Mouse (Mus musculus) adrenal gland, postnatal 25 days (tissue): ENCODE data around the gene Siae. TPM values are rescaled to one million over a fixed set of nuclear protein-coding genes. Genes with fewer than 3 reads are reported as not detected.

Experiments used
- DNase-seq: peaks from one replicate; pipeline ENCODE4 v3.0.0; 2021; ENCODE audit warnings: mixed read lengths
- total RNA-seq: library from RNA; stranded (reverse); gene quantifications from 2 replicates; pipeline ENCODE4 v1.2.3, GENCODE M21; 2021

Gene Siae
- total RNA-seq, 1 experiment from 2014 or later = 18.8 TPM

GRCm38 (mm10) chr9:37626103-37626567, 70.6 kb downstream of the Siae start:
- DNase-seq = no peak

DNA sequence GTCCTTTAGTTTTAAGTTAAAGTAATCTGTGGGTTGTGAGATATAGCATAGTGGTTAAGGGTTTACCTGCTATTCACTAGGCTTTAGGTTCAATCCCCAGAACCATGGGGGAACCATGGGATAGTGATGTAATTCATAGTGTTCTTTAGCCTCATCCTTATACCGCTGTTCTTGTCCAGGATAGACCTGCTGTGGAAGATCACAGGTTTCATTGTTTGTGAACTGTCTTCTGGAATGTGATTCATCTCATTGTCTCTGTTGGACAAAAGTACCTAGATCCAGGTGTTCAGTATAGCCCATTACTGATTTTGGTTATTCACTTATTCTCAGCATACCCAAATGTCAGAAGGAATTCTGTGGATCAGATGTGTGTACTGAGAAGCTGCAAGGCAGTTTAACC, 71.8 kb downstream of the Siae start:
- no peak for DNase-seq

- no peak for DNase-seq
Measured at GRCm38 (mm10) chr9:37628581-37628980, 73.1 kb downstream of the Siae start.

GRCm38 (mm10) chr9:37629941-37630340, 74.4 kb downstream of the Siae start:
- DNase-seq = no peak

GRCm38 (mm10) chr9:37632305-37632704, 76.8 kb downstream of the Siae start:
- no peak for DNase-seq

- no peak for DNase-seq
Measured at GRCm38 (mm10) chr9:37634269-37634668, 78.8 kb downstream of the Siae start.

GRCm38 (mm10) chr9:37636335-37636734, 80.8 kb downstream of the Siae start:
- peak; percentile 62 for DNase-seq

DNA sequence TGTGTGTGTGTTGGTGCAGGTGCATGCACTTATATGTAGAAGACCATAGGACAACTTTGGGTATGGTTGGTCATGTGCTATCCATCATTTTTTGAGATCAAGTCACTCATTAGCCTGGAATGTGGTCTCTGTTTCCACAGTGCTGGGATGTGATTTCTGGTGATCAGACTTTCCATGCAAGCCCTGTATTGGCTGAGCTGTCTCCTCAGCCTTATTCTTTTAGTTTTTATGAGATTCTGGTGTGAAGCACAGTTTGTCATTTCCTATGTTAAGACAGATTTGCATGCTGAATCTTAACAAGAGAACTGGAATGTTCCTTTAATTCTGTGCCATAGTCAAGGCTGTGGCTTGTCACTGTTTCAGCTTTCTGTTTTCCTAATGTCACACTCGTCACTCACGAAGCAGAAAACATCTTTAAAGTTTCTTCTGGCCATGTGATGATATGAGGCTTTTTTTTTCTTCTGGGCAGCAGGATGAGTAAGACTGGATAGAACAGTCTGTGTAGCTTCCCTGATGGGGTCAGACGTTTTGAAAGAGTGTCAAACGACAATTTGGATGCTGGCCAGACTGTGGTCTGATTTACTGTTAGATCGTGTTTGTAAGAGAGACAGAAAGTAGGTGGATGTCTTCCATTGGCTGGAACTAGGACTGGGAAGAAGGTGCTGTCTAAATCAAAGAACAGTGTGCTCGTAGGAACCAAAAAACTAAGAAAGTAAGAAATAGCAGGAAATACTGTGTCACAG, 81.5 kb downstream of the Siae start:
- peak; percentile 41 for DNase-seq

DNA sequence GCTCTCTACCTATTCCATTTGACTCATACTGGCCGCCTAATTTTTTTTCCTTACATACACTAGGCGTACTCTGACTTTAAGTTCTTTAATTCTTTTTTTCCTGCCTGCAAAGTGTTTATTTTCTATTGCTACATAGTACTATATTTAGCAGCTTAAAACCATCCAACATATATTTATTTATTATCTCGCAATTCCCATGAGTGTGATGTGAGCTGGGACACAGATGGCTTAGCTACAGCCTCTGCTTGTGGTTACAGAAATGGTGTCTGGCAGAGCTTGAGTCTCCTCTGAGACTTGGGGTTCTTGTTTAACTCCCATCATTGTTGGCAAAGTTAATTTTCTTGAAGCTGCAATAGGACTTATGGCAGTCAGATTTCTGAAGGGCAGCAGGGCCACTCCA, 83.2 kb downstream of the Siae start:
- DNase-seq = no peak

DNA sequence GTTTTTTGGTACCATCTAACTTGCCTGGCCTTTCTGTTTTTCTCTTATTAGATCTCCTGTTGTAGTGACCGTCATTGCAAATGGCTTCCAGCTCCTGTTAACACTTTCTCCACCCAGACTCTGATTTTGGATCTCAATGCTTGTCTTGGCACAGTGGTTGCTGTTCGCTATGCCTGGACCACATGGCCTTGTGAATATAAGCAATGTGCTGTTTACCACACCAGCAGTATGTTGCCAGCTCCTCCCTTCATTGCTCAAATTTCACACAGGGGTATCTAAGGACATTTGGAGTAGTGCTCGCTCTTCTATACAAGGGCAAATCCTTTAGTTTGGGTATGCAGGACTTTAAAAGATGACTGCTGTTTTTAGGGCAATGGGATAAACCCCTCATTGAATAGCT, 90.7 kb downstream of the Siae start:
- no peak for DNase-seq

- DNase-seq = no peak
Measured at GRCm38 (mm10) chr9:37650639-37651038, 95.1 kb downstream of the Siae start.

GRCm38 (mm10) chr9:37653836-37654235, 98.3 kb downstream of the Siae start:
- no peak for DNase-seq

DNA sequence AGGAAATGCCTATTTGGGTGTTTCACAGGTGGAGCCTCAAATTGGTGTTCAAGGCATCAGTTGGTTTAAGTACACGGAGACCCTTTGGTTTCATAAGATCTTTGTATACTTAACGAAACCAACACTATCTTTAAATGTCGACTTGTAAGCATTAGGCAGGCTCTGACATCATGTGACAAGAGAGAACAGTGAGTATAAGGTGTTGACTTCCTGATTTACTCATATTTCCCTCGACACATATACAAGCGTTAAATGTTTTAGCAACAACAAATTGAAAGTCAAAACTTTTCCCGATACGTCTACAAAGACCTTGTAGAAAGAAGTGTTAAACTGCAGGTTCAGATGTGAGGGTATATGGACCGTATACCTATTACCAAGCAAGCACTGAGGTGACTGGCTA, 100.5 kb downstream of the Siae start:
- no peak for DNase-seq

DNA sequence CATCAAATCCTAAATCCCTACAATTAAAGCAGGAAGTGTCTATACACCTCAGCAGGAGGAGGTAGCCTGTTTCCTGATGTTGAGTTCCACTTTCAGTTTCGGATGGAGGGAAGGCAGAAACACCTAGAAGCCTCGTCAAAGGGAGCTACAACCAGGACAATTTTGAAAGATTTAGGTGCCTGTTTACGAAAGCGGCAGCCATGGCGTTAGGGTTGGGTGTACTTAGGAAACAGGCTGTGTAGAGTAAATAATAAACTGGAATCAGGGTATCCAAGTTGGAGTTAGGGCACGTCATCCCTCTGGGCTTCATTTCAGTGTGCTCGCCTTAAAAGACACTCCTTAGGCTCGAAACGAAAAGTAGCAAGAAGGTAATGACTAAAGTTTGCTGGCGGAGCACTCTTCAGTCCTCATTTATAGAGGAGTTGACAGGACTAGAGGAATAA, 101.0 kb downstream of the Siae start:
- no peak for DNase-seq

DNA sequence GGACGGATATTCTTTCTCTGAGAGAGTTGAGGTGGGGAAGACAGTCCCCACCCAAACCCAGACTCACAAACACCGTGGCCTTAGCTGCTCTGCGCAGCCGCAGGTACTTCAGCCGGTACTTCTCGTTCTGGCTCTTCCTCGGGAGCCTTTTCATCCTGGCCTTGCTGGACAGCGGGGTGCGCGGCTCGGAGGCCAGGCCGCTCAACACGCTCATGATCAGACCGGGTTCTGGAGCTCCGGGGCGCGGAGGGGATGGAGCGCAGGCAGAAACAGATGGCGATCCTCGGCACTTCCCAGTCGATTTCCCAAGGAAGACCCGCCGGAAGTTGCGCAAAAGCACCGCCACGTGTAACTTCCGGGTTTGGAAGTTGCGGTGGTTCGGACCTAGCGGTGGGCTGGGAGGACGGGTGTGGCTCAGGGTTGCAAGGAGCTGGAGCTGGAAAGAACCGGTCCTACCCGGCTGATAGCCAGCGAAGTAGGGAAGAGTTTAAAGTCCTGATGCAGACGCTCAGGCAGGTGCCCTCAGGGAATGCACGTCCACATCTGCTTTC, 101.5 kb downstream of the Siae start, which contains the start of gene Tbrg1:
Tbrg1 (minus strand) TSS at position 382 of the 551 bp plus-strand sequence.
- peak; percentile 81 for DNase-seq

DNA sequence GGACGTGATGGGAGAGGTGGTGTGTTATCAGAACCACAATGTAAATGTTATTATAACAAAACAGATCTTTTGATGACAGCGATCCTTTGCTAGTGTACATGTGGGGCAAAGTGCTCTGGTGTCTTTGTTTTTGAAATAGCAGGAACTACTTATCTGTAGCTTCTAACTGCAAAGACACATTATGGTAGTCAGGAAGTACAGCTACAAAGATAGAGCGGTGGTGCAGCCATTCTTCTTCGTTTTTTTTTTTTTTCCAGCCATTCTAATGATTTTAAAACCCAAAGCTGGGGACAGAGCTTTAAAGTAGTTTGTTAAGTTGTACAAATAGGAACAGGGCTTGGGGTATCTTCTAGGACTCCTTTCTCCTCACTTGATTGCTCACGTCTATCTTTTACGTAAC, 103.9 kb downstream of the Siae start:
- no peak for DNase-seq

DNA sequence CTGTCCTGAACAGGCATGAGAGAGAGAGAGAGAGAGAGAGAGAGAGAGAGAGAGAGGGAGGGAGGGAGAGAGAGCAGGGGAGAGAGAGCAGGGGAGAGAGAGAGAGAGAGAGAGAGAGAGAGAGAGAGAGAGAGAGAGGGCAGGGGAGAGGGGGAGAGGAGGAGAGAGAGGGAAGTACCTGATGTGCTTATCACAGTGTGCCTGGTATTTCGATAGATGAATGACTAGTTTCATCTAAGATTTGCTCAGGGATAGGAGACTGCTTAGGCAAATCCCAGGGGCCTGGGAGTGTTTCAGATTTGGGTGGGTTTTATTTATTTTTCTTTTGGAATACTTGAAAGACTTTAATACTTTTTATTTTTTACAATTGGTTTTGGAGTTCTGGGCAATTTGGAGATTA, 107.7 kb downstream of the Siae start:
- no peak for DNase-seq

DNA sequence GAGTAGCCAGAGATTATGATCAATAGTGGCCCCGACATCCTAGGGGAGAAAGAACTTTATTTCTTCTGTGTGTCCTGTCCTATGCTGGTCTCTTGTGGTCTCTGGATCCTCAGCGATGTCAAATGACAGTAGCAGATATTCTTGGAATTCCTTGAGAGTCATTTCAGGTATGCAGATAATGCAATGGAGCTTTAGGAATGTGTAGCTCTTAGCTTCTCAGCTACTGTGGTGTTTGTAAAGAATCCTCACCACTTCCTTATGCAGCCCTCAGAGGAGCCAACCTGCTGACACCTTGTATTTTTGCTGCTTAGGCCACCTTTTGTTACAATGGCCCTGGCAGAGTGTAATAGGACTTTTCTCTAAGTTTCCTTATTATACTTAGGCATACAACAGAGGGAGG, 109.1 kb downstream of the Siae start:
- no peak for DNase-seq

GRCm38 (mm10) chr9:37666045-37666444, 110.5 kb downstream of the Siae start:
- DNase-seq = no peak

- DNase-seq = peak; percentile 8
Measured at GRCm38 (mm10) chr9:37669115-37669514, 113.6 kb downstream of the Siae start, which contains the start of gene Panx3. TSS of gene Panx3 (minus strand) at chr9:37669235.

DNA sequence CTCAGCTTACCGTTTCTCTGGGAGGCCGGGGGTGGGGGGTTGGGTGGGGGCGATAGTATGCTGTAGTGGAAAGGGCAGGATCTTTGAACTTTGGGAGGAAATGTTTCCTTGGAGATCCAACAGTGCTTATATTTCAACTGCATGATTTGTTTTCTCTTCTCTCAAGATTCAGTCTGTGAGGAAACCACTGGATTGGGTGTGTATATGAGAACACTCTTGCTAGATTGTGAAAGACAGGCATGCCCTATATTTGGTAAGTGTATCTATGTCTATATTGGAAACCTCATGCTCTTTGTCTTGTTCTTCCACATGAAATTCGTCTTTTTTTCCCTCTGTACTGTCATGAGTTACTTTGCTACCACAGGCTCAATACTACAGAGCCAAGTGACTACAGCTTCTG, 114.2 kb downstream of the Siae start:
- DNase-seq = no peak

- DNase-seq = no peak
Measured at GRCm38 (mm10) chr9:37670261-37670660, 114.8 kb downstream of the Siae start.

- DNase-seq = no peak
Measured at GRCm38 (mm10) chr9:37675287-37675686, 119.8 kb downstream of the Siae start.

DNA sequence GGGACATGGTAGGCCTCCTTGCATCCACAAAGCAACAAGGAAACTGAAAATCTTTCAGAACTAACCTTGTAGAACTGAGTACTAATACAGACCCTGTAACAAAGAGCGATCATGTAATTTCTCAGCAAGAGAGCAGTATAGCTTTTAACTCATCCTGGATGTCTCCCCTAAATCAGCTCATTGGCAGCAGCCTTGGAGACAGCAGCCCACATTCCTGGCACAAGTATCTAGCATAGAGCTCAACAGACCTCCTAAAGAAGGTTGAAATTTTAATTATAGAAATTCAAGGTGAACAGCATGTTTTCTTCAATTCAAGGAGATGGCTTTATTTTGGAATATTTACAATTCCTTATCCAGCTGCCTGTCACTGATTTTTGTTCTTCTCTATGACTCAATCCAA, 125.6 kb downstream of the Siae start:
- no peak for DNase-seq
